Mouse (Mus musculus) lung, postnatal 25 days (tissue): ENCODE measurements around the gene Dhx58.

ENCODE experiments used
- DNase-seq: peaks from one replicate; pipeline ENCODE4 v3.0.0; 2022; ENCODE audit warnings: low spot score

Dhx58 gene

DNA sequence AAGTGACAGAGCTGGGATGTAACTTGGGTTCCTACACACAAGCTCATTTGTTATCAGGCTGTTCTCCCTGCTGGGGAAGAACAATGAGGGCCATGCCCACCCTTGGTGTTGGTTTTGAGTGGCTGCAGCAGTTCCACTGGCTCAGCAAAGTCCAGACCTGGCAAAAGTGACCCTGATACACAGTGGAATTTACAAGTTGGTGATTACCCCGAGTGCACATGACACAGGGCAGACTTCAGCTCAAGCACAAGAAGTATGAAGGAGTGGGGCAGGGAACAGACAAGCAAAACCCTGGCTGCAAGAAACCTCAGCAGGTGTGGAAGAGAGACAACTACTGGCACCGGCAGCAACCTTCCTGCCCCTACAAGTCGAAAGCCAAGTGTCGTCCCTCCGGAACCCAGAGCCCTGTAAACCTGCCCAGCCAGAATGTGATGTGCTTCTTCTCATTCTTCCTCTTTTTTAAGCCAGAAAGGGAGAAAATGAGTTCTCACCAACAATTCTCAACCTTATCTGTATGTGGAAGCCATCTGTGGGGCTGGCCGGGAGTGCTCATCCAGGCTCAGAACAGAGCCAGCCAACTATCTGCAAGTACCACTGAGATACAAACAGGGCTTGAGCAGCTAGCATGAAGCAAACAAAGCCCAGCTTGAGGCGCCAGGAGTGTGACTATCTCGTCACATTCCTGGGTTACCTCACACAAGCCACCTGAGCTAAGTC, 17.9 kb upstream of the Dhx58 start:
- no peak for DNase-seq

DNA sequence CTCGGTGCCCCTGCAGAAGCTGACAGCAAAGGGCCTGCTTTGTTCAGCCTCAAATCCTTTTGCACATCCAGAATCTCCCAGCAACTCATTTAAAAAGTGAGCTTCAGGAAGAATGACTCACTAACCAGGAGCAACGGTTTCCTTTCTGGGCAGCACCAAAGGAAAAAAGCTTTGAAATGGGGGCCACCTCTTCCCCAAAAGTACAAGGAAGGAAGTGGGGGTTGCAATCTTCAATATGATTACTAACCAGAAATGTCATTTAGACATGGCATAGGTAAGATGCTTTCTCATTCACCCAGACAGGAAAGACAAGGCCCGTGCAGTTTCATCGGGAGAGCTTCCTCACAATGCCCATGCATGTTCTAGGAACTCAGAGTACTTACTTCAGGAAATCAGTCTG, 17.2 kb upstream of the Dhx58 start:
- DNase-seq: peak; percentile 53

DNA sequence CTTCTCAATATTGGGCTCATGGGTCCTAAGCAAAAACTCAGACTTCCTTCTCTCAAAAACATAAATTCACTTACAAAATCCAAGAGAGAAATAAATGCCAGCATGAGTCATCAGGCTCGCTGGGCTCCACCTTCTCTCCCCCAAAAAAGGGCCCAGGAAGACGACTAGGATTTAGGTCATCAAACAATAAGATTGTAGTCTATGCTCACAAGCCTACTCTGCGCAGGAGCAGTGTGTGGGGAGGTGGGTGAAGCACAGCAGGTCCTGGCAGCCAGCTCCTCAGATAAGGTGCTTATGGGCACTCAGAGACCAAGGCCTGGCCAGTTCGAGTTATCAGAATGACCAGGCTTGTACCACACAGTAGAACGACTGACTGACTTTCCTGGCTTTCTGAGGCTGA, 16.3 kb upstream of the Dhx58 start:
- no peak for DNase-seq

DNA sequence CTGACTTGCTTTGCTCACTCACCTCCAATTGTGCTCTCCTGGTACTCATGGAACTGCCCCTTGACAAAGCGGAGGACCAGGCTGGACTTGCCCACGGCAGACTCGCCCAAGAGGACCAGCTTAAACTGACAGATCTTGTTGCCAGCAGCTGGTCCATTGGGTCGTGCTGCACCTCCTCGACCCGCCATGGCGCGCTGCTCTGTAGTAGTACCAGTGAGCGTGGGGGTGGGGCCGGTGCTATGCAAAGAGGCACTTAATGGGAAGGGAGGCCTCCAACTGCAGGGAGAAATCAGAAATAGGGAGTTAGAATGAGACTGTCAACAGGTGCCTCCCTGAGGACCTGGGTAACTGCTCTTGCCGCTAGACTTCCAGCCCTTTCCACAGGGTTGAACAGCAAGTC, 15.8 kb upstream of the Dhx58 start:
- no peak for DNase-seq

DNA sequence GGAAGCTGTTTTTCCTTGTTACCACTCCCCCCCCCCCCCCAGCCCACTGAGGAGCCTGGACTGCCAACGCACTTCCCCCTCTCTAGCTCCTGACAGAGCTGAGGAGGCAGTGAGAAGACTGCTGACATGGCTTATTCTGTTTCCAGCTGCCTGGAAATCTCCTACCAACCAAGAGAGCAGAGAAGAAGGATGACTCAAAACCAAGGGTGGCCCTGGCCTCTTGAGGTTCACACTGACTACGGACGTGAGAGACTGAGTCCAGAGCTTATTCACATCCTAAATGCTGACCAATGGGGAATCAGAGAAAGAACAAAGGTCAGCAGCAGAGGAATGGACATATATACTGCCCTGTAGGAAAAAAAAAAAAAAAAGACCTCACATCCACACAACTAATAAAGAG, 15.2 kb upstream of the Dhx58 start:
- DNase-seq: no peak

DNA sequence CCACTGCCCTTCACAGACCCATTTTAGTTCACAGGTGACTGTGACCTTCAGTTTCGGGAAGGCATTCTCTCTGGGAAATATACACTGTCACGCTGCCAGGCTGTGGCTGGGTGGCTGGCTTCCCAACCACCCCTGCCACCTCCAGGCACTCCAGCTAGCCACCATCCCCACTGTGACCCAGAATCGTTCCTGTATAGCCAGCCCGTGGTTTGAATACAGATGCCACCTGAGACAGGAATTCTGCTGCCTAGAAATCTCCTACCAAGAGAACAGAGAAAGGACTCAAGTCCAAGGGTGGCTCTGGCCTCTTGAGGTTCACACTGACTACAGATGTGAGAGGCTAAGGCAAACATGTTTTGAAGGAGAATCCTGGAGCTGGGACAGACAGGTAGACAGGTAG, 14.8 kb upstream of the Dhx58 start:
- DNase-seq: no peak

DNA sequence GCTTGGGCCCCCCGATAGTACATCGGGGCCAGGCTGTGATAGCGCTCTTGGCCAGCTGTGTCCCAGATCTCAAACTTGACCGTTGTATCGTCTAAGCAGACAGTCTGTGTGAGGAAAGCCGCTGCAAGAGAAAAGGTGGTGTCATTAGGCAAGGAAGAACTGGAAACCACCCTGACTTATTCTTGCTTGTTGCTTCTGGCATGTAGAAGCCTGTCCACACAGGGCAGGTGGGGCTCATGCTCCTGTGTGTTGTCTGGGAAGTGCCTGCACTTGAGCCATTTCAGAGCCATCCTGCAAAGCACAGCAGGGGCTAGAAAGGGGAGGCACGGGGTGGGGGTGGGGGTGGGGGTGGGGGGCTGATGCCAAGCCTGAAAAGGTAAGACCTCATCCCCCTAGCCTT, 14.4 kb upstream of the Dhx58 start:
- no peak for DNase-seq

DNA sequence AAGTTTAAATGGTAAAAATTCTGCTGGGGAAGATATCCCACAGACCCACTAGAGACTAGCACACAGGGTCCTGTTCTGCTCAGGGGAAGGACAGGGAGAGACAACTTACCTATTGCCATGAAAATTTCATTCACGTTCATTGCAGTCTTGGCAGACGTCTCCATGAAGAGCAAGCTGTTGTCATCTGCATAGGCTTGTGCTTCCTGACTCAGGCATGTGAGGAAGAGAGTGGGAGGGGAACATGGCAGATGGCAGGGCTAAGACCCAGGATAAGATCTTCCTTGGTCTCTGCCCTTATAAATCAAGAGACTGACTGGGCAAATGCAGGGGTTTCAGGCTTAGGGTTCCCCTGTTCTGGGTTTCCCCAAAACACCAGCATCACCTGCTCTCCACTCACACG, 12.6 kb upstream of the Dhx58 start:
- no peak for DNase-seq

DNA sequence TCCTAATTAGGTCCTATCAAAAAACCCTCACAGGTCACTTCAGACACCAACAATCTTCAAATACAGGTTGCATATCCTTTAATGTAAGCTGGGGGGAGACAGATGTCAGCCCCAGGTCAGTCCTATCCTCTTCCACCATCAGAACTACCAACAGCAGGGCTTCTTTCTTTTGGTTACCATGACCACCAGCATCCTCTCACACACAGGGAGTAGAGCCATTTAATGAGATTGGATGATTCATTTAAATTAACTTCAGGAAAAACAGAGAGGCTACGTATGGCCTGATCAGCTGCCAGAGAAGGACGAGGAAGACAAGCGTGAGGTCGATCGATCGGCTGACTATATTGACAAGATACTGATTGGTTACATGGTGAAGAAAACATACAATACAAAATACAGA, 10.9 kb upstream of the Dhx58 start:
- no peak for DNase-seq

DNA sequence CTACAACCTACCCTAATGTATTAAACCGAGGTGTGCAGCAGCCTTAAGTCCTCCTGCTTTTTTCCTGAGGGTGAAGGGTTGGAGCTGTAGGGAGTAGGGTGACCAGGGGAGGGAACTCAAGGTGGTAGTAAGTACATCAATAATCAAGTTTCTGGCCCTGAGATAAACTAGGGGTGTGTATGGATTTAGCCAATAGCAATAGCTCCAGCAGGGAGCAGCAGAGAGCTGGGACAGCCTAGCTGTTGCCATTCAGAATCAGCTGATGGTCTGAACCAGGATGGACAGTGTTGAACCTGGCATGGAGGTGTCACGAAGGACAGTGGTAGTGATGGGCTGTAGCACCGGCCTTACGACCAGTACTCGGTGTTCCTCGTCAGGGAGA, 10.5 kb upstream of the Dhx58 start:
- DNase-seq: peak; percentile 81

DNA sequence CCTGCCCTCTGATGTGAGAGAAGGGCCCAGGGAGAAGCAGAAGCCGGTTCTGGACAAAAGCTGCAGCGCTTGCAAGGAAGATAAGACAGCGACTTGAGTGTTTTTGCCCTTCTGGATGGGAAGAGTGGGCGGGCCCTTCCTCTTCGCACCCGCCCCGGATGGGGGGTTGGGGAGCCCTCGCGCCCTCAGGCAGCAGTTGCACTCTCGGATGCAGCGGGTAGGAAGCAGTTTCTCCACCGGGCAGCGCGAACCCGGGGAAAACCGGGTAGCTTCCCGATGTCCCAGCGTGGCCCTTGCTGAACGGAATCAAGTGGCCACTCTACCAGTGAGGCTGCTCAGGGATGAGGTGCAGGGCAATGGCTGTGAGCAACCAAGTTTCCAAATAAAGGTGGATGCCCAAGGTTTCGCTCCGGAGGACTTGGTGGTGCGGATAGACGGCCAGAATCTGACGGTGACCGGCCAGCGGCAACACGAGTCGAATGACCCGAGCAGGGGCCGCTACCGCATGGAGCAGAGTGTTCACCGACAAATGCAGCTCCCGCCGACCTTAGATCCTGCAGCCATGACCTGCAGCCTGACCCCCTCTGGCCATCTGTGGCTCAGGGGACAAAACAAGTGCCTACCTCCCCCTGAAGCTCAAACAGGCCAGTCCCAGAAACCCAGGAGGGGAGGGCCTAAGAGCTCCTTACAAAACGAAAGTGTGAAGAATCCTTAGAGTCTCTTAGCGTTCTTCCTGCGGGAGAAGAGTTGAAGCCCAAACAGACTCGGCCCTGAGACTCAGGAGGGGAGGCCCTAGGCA, 9.9 kb upstream of the Dhx58 start, which contains the start of gene Hspb9:
Gene Hspb9, plus strand, starts transcription at position 116 of the 799 bp plus-strand sequence.
- DNase-seq: peak; percentile 78

DNA sequence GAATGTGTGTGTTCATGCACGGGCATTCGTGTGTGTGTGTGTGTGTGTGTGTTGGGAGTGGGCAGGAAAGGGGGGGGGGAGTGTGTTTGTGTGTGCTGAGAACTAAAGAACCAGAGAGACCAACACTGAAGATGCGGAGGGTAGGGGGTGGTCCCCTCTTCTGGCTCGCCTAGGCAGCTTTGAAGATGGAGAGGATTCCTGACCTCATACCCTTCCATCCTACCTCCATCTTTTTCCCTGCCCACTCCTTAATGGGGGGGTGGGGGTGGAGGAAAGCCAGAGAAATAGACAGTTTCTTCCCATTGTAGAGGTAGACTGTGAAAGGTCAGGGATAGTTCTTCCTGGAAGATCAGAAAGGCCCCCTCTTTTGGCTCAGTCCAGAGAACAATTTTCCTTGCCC, 9.1 kb upstream of the Dhx58 start:
- no peak for DNase-seq

DNA sequence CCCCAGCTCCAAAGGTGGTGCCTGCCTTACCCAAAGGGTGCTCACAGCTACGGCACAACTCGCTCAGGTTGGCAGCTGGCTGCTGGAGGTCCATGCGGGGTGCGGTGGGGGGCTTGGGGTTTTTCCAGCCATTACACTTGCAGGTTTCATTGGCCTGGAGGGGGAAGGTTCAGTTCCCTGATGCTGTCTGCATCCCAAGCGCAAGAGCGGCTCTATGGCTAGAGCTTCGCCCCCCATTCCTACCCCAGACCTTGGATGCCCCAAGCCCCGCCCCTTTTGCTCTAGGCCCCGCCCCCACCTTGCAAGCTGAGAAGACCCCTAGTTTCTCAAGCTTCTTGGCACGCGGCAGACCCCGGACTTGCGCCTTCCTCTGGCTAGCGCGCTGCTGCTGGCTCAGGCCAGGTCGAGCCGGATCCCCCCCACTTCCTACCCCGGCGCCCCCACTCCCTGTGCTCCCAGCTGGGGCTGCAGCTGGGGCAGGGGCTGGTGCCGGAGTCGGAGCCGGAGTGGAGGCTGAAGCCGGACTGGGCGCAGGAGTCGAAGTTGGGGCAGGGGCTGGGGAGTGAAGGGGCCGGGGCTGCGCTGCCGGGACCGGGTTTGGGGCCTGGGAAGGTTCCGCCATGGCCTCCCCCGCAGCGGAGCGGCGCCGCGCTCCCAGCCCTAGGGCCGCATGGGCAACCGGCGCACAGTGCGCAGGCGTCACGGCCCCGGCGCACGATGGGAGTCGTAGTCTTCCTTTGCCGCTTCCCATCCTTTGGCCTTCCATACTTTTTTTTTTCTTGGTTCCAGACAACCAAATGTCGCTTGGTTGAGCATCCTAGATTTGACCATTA, 7.9 kb upstream of the Dhx58 start, which contains the start of gene Kat2a:
Gene Kat2a, minus strand, starts transcription at position 683 of the 833 bp plus-strand sequence.
- DNase-seq: peak; percentile 80

DNA sequence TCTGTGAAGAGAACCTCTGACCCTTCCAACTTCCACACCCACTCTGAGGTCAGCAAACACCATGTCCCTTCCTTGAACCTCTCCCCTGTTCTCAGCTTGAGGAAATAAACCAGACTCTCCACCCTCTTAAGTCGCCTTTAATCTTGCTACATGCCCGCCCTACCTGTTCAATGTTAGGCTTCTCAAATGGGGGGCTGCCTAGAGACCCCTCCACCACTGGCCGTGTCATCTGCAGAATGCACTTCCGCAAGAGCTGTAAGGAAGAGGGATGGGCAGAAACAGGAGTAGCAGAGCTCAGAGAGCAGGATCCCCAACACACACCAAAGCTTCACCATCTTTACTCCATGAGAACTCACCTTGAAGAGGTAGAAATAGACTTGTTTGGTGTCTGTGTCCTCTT, 6.9 kb upstream of the Dhx58 start:
- no peak for DNase-seq

DNA sequence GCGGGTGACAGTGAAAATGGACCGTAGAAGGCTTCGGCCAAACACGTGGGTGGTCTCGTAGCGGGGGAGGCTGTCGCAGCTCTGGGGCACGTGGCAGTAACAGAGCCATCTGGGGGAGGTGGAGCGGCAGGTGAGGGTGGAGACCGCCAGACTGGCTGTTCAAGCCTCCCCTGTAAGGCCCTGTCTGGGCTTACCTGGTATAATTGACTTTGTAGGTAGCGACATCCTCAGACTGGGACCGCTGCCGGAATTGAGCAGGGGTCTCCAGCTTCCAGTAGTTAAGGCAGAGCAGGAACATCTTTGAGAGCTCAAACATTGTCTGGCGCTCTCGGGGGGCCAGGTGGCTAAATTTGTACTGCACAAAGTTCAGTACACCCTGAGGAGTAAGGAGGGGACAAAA, 6.5 kb upstream of the Dhx58 start:
- no peak for DNase-seq

DNA sequence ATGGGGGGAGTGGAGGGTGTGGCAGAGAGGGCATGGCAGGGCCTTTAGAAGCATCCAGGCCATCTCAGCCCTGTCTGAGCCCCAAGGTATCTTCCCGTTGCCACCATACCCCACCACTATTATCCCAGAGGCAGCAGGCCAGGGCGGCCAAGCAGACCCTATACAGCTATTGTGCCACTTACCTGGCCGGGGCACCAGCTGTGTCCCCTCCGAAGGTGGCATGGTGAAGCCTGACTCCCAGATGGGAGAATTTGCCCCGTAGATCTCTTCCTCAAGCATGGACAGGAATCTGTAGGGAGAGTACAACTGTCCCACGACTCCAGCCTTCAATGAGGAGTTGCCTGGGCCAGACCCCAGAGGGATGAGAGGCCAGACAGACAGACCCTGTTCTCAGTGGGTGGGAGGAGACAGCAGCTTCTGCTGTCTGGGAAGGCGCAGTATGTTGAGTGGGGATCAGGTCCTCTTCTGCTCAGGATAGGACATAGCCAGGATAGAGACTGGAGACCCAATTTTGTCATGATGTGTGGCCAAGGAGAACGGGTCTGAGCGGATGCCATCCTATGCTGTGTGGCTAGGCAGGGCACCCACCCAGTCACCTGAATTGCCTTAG, 5.2 kb upstream of the Dhx58 start:
- no peak for DNase-seq

DNA sequence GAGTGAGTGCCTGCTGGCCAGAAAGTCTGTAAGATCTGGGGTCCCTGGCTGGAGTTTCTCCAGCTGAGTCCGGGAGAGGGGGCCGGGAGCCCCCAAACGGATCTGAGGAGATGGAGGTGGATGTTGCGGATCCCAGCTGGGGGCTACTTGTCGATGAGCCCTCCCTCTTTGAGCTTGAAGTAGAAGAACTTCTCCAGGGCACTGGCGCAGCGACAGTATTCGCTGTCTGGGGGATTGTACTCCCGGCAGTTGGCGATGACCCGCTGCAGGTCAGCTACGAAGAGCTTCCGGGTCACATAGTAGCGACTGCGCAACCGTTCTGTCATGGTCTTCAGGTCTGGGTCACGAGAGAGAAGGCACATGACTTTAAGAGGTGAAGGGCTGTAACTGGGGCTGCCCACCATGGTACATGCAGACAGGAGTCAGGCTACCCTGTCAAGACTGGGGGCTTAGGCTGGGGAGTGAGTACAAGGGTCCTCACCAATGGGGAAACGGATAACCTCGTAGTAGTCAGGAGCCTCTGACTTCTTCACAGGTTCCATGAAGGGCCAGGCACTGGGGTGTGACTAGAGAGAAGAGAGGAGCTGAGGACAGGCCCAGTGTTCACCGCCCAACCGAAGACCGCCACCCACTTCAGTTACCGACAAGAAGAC, 1.1 kb upstream of the Dhx58 start:
- no peak for DNase-seq

DNA sequence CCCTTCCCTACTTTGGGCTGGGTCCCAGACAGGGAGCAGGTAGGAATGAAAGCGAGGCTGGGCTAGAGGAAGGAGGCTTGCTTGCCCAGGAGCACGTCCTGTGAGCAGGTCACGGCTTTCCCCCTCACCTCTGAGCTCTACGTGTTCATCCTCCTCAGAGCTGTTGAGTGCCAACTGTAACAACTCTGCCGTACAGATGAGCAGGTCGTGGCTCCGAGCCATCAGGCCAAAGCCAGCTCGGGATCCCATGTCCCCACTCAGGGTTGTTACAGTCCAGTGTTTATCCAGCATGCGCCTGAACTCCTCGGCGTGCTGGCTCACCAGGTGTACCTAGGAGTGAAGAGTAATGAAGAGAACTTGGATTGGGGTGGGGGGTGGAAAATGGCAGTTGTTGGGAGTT, 705 bp downstream of the Dhx58 start:
- DNase-seq: no peak

DNA sequence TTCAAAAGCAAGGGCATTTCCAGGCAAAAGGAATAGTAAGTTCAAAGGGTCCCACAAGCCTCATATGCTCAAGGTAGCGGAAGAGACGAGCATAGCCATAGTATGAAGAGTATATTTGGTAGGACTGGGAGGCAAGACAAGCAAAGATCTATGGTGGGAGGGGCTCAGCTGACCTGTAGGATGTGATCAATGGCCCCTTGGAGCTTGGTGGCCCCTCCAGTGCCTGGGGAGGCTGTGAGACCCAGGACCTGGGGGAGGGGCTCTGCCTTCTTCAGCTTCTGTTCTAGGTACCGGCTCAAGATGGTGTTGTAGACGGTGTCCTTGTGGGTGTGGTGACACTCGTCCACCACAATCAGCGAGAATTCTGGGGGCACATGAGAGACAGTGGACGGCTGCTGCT, 1.2 kb downstream of the Dhx58 start:
- DNase-seq: no peak

DNA sequence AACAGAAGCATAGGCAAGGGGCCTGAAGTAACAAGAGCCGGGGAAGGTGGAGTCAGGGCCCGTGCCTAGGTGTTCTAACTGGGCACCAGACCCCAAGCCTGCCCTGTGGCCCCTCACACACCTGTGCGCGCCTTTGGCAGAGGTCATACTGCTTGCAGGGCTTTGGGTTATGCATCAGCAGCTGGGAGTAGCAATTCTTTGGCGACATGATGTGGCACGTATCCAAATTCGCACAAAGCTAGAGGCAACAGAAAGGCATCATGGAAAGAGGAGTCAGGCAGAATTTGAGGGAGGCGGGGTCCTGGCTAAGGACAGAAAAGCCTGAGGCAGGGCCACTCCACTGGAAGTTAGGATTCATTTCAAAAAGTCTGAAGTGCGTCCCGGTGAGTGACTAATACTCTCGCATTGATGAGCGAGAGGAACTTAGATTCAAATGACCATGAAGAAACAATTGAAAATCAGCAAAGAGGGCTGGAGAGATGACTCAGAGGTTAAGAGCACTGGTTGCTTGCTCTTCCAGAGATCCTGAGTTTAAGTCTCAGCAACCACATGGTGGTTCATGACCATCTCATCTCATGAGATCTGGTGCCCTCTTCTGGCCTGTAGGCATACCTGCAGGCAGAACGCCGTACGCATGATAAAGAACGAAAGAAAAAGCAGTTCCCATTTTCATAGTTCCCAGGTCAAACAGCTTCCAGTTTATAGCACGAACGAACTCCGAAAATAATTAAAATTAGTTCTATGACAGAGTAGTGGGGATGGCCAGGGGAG, 1.8 kb downstream of the Dhx58 start:
- DNase-seq: peak; percentile 82

DNA sequence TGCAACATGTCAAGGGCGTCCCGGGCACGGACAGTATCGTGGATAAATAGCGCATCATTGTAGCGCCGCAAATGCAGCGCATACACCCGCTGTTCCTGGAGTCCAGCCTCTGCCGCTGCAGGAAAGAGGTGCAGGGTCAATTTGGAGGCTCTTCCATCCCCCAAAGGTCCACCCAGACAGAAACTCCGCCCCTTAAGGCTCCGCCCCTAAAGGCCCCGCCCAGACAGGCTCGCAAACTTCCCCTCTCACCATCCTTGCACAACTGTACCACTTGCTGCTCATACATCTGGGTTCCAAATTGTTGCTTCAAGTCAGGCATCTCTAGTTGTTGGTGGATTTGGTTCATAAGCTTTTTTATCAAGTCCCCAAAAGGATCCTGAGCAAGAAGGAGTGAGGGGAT, 2.8 kb downstream of the Dhx58 start:
- DNase-seq: peak; percentile 68
